Mouse (Mus musculus) cerebellum, postnatal 10 days (tissue): ENCODE measurements around the gene Tas2r110.

Experiments
- DNase-seq, 2 experiments: peaks; one replicate each; pipeline ENCODE4 v3.0.0; 2021; ENCODE audit warnings: mixed read lengths in 2 of 2

The Tas2r110 gene

GRCm38 (mm10) chr6:132867708-132868107 lies at the start of gene Tas2r110:
TSS of gene Tas2r110 (plus strand) at chr6:132868008.
- no peak for DNase-seq

GRCm38 (mm10) chr6:132846842-132847241 lies 21.0 kb upstream of the Tas2r110 start, which contains the start of gene Tas2r123:
TSS of gene Tas2r123 (plus strand) at chr6:132847142.
- DNase-seq, result no peak

GRCm38 (mm10) chr6:132855138-132855537 lies 12.7 kb upstream of the Tas2r110 start, which contains the start of gene Tas2r116:
TSS of gene Tas2r116 (plus strand) at chr6:132855438.
- DNase-seq, result no peak

GRCm38 (mm10) chr6:132892711-132893110 lies 24.9 kb downstream of the Tas2r110 start, which contains the start of gene Tas2r113:
TSS of gene Tas2r113 (plus strand) at chr6:132893011.
- DNase-seq, result no peak

- DNase-seq, result no peak
Observed at GRCm38 (mm10) chr6:132909351-132909750, 41.5 kb downstream of the Tas2r110 start, which contains the start of gene Tas2r125. TSS of gene Tas2r125 (plus strand) at chr6:132909651.
